Mouse (Mus musculus): ENCODE measurements at regions not wholly inside any gene's neighbourhood (a gene's known extent, or its start where the extent isn't known, plus 50 kb on each side); places are given as distances from the start of the nearest gene placed in this dataset.
"Not testable (repeated sequence)": the region's sequence is repeated elsewhere in the genome, so short reads cannot be mapped to it uniquely, and the experiment has no call there.

GRCm38 (mm10) chr1:13042326-13042725 is 1628.4 kb downstream of the A830018L16Rik start:
- DNase-seq (ENCODE audit: low spot score) = peak; percentile 45

DNA sequence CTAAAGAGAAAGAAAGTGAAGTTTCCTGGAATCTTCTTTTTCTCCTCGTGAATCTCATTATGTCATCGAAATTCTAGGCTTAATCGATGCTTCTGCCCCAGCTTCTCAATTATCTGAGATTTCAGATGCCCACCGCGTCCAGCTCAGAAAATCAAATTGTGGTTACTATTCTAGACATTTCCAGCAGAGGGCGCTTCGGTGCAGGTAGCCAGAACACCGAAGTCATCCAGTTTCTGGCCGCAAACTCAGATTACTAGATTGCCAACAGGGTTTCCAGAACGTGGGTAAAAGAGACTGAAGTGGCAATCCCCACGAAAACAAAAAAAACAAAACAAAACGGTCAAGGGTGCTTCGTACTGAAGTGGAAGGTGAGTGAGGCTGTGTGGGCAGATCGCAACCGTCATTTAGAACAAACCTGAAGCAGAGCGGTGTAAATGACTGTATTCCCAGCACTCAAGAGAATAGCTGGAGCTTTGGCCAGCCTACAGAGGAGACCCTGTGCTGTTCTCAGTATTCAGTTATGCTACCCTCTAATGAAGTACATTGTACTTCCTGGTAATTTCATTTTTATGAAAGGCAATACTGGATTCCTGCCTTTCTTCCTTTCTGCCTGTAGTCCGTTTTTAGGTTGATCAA is 1636.4 kb downstream of the A830018L16Rik start:
- DNase-seq (ENCODE audit: low spot score) = no peak

DNA sequence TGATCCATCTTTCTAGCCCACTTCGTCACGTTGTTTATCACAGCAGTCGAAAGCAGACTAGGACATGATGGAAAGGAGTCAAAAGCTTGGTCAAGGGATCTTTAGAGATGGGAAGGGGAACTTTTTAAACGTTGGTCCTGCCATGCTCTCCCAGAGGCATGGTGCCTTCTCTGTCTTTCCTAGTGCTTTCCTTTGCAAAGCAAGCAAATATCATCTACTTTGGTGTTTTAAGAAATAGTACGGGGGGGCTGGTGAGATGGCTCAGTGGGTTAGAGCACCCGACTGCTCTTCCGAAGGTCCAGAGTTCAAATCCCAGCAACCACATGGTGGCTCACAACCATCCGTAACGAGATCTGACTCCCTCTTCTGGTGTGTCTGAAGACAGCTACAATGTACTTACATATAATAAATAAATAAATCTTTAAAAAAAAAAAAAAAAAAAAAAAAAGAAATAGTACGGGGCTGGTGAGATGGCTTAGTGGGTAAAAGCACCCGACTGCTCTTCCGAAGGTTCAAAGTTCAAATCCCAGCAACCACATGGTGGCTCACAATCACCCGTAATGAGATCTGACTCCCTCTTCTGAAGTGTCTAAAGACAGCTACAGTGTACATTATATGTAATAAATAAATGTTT is 1637.6 kb downstream of the A830018L16Rik start:
- DNase-seq (ENCODE audit: low spot score) = not testable (repeated sequence)

DNA sequence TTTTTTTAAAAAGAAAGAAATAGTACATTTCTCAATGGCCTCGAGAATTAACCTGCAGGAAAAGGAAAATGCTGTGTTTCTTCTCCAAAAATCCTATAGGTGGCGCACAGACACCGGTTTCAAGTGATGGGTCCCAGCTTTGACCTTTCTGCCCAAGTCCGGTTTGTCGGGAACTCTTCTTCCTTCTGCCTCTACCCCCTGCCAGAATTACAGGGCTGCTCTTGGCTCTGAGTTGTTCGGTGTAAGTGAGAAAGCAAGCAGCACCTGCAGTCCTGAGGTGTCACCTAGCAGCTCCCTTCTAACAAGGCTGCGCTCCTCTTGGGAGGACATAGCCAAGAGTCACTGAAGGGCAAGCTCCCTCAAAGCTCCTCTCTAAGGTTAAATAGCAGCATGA is 1638.2 kb downstream of the A830018L16Rik start:
- DNase-seq (ENCODE audit: low spot score) = peak; percentile 13

GRCm38 (mm10) chr1:13057741-13058140 is 1643.8 kb downstream of the A830018L16Rik start:
- DNase-seq (ENCODE audit: low spot score) = no peak

- DNase-seq (ENCODE audit: low spot score) = no peak
These were observed 1645.9 kb downstream of the A830018L16Rik start for GRCm38 (mm10) chr1:13059616-13060320.
